Mouse (Mus musculus): ENCODE measurements around the gene Irs1. TPM values are rescaled to one million over a fixed set of nuclear protein-coding genes. Genes with fewer than 3 reads are reported as not detected.

Gene Irs1
- polyA plus RNA-seq, 1 experiment, result 3.9 TPM

DNA sequence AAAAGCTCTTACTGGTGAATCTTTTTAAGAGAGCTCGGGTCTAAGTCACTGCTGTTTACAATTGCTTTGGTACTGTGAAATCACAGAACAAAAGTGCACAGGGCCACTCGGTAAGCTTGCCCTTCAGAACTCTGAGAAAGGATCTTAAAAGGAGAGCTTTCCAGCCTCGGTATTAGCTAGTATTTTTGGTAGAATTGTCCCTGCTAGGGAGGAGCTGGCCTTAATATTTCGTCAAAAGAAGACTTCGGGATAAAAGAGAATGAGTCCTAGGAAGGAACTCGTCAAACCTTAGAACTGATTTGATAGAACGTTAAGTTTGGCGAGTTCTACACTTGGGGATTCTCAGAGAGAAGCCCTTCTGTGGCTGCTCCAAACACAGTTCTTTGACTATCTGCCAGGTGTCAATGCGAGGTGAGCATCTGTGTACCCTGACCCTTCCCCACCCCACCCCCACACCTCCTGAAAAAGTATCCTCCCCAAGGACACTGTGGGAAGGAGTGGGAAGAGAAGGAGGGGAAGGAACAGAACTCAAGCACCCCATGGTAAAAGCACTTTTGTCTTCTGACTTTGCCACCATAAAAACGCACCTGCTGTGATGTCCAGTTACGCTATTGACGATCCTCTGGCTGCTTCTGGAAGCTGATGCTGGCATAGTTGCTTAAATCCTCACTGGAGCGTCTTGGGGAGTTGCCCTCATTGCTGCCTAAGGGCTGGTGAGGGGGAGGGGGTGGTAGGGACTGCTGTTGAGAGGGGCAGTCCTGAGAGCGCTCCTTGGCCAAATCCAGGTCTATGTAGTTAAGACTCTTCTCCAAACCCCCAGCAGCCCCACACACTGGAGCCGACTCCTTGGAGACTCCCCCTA, 4.8 kb downstream of the Irs1 start:
- Histone ChIP-seq H3K4me2 (ENCODE audit: low read depth) (peak overlapping the region; percentile 98), H3K36me3 (ENCODE audit: control insufficient read depth, insufficient read depth) (no peaks in the 10 kb centered on the region), H3K4me3 (peak overlapping the region; percentile 96), H3ac (ENCODE audit: control insufficient read depth, insufficient read length) (peak overlapping the region; percentile 27), H3K27me3 (ENCODE audit: control insufficient read depth, insufficient read depth, insufficient read length) (no peaks in the 10 kb centered on the region), H3K79me2 (ENCODE audit: control insufficient read depth, insufficient read depth) (peaks cover 89% of the 10 kb centered on the region)
- TF ChIP-seq MAX (IDR thresholded peaks at IDR 0.05; ENCODE audit: low read depth) (no peak), TCF12 (IDR thresholded peaks at IDR 0.05; ENCODE audit: insufficient read depth, poor library complexity, severe bottlenecking) (no peak), POLR2AphosphoS2 (IDR thresholded peaks at IDR 0.05; ENCODE audit: insufficient read length, low read depth) (no peak), TCF3 (IDR thresholded peaks at IDR 0.05; ENCODE audit: insufficient read length, low read depth) (no peak), USF1 (IDR thresholded peaks at IDR 0.05; ENCODE audit: low read depth) (no peak), REST (IDR thresholded peaks at IDR 0.05; ENCODE audit: insufficient read depth, insufficient read length) (no peak), MYOD1 (IDR thresholded peaks at IDR 0.05; ENCODE audit: control insufficient read depth in 1 of 3, insufficient read length in 2 of 3, low read depth in 2 of 3) (peak in 1 of 3 experiments; percentile 25), E2F4 (IDR thresholded peaks at IDR 0.05; ENCODE audit: insufficient read depth) (no peak), MYOG (IDR thresholded peaks at IDR 0.05; ENCODE audit: control insufficient read depth in 1 of 3, insufficient read depth in 1 of 3, insufficient read length in 2 of 3, low read depth in 2 of 3) (no peak), SRF (IDR thresholded peaks at IDR 0.05; ENCODE audit: control insufficient read depth, insufficient read length, low read depth) (no peak), POLR2A (IDR thresholded peaks at IDR 0.05; ENCODE audit: insufficient read length, low read depth) (peak; percentile 28), CEBPB (IDR thresholded peaks at IDR 0.05; ENCODE audit: insufficient read depth, poor library complexity, severe bottlenecking) (no peak)

DNA sequence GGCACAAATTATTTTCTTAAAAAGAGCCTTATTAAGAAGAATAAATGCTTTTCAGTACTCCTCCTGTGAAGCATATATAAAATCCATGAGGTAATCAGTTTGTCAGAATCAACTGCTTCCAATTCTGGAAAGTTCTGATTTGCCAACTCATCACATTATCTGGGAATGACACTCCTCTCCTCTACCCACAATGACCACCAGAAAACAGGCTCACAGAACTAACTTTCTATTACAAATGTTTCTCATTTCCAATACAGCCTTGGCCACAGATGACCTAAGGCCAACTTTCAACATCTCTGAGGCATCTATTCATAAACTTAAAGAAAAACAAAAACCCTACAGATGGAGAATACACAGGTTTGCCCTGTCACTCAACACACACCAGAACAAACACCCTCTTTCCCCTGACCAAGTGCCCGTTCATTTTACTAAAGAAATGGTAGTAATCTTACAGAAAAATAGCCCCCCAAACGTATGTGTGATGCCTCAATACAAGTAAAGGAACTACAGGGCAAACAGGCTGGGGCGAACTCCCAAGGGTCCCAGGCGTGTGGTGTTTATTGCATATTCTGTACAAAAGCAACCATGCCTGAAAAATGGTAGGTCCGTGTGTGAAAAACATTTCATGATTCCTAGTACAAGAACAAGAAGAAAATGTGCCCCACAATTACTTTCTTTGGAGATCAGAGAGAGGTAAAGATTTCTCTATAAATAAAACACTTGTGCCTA, 5.6 kb downstream of the Irs1 start:
- Histone ChIP-seq H3K79me2 (ENCODE audit: control insufficient read depth, insufficient read depth) (peaks cover 96% of the 10 kb centered on the region), H3K36me3 (ENCODE audit: control insufficient read depth, insufficient read depth) (no peaks in the 10 kb centered on the region), H3ac (ENCODE audit: control insufficient read depth, insufficient read length) (no peak overlapping the region), H3K4me2 (ENCODE audit: low read depth) (peak overlapping the region; percentile 98), H3K27me3 (ENCODE audit: control insufficient read depth, insufficient read depth, insufficient read length) (no peaks in the 10 kb centered on the region), H3K4me3 (peak overlapping the region; percentile 96)
- TF ChIP-seq TCF12 (IDR thresholded peaks at IDR 0.05; ENCODE audit: insufficient read depth, poor library complexity, severe bottlenecking) (no peak), MAX (IDR thresholded peaks at IDR 0.05; ENCODE audit: low read depth) (no peak), CEBPB (IDR thresholded peaks at IDR 0.05; ENCODE audit: insufficient read depth, poor library complexity, severe bottlenecking) (no peak), E2F4 (IDR thresholded peaks at IDR 0.05; ENCODE audit: insufficient read depth) (no peak), MYOG (IDR thresholded peaks at IDR 0.05; ENCODE audit: control insufficient read depth in 1 of 3, insufficient read depth in 1 of 3, insufficient read length in 2 of 3, low read depth in 2 of 3) (no peak), REST (IDR thresholded peaks at IDR 0.05; ENCODE audit: insufficient read depth, insufficient read length) (no peak), MYOD1 (IDR thresholded peaks at IDR 0.05; ENCODE audit: control insufficient read depth in 1 of 3, insufficient read length in 2 of 3, low read depth in 2 of 3) (no peak), SRF (IDR thresholded peaks at IDR 0.05; ENCODE audit: control insufficient read depth, insufficient read length, low read depth) (no peak)

DNA sequence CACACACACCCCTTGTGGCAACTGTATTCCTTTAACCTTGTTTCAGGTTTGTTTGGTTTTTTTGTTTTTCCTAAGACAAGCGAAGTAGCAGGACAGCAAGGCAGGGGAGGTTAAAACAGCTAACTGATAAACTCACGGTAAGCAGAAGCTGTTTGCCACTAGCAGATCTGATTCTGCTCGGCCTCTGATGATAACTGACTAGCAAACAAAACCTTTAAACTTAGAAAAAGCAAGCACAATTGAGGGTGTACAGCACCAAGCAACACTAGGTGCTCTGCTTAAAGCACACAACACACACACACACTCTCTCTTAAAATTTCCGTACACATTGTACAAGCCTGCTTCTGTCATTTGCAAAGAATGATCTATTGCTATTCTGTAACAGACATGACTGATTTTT, 6.8 kb downstream of the Irs1 start:
- H3K79me2 ChIP-seq (ENCODE audit: control insufficient read depth, insufficient read depth), result peaks cover 98% of the 10 kb centered on the region
- no peak for TF ChIP-seq MAX (IDR thresholded peaks at IDR 0.05; ENCODE audit: low read depth)
- TF ChIP-seq TCF3 (IDR thresholded peaks at IDR 0.05; ENCODE audit: insufficient read length, low read depth), result no peak
- TF ChIP-seq TCF12 (IDR thresholded peaks at IDR 0.05; ENCODE audit: insufficient read depth, poor library complexity, severe bottlenecking), result no peak
- TF ChIP-seq MYOG (IDR thresholded peaks at IDR 0.05; ENCODE audit: control insufficient read depth in 1 of 3, insufficient read depth in 1 of 3, insufficient read length in 2 of 3, low read depth in 2 of 3), result no peak
- TF ChIP-seq POLR2AphosphoS2 (IDR thresholded peaks at IDR 0.05; ENCODE audit: insufficient read length, low read depth), result no peak
- no peak for TF ChIP-seq MYOD1 (IDR thresholded peaks at IDR 0.05; ENCODE audit: control insufficient read depth in 1 of 3, insufficient read length in 2 of 3, low read depth in 2 of 3)
- TF ChIP-seq USF1 (IDR thresholded peaks at IDR 0.05; ENCODE audit: low read depth), result no peak
- no peak for TF ChIP-seq E2F4 (IDR thresholded peaks at IDR 0.05; ENCODE audit: insufficient read depth)
- no peak for TF ChIP-seq POLR2A (IDR thresholded peaks at IDR 0.05; ENCODE audit: insufficient read length, low read depth)
- TF ChIP-seq CEBPB (IDR thresholded peaks at IDR 0.05; ENCODE audit: insufficient read depth, poor library complexity, severe bottlenecking), result no peak
- no peak for TF ChIP-seq SRF (IDR thresholded peaks at IDR 0.05; ENCODE audit: control insufficient read depth, insufficient read length, low read depth)
- TF ChIP-seq REST (IDR thresholded peaks at IDR 0.05; ENCODE audit: insufficient read depth, insufficient read length), result no peak
- peak overlapping the region; percentile 98 for H3K4me2 ChIP-seq (ENCODE audit: low read depth)
- H3K4me3 ChIP-seq, result peak overlapping the region; percentile 96
- H3ac ChIP-seq (ENCODE audit: control insufficient read depth, insufficient read length), result no peak overlapping the region
- no peaks in the 10 kb centered on the region for H3K27me3 ChIP-seq (ENCODE audit: control insufficient read depth, insufficient read depth, insufficient read length)
- no peaks in the 10 kb centered on the region for H3K36me3 ChIP-seq (ENCODE audit: control insufficient read depth, insufficient read depth)

DNA sequence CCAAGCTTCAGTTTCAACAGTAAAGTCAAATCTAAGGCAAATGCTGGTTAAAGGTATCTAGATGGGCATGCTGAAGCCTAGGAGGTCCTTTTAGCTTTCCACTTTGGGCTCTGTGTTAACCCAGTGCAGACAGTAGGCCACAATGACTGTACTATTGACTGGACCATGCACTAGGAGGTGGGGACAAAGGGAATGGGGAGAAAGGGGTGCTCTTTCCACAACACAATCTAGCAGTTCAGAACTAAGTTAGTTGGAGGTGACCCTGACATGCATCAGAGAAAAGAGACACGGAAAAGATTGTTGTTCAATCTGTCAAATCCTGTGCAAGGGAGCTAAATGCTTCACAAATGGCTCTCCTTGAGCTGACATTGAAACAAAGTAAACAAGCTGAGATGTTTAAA, 7.3 kb downstream of the Irs1 start:
- peak overlapping the region; percentile 96 for H3K4me3 ChIP-seq
- TF ChIP-seq REST (IDR thresholded peaks at IDR 0.05; ENCODE audit: insufficient read depth, insufficient read length) (no peak), POLR2A (IDR thresholded peaks at IDR 0.05; ENCODE audit: insufficient read length, low read depth) (peak; percentile 23)
- H3K79me2 ChIP-seq (ENCODE audit: control insufficient read depth, insufficient read depth), result peaks cover 98% of the 10 kb centered on the region
- H3K36me3 ChIP-seq (ENCODE audit: control insufficient read depth, insufficient read depth), result no peaks in the 10 kb centered on the region
- H3K4me2 ChIP-seq (ENCODE audit: low read depth), result peak overlapping the region; percentile 98
- no peaks in the 10 kb centered on the region for H3K27me3 ChIP-seq (ENCODE audit: control insufficient read depth, insufficient read depth, insufficient read length)
- H3ac ChIP-seq (ENCODE audit: control insufficient read depth, insufficient read length), result peak overlapping the region; percentile 36

Data from myocyte (in vitro differentiated cells).